In the genomic region with DNA sequence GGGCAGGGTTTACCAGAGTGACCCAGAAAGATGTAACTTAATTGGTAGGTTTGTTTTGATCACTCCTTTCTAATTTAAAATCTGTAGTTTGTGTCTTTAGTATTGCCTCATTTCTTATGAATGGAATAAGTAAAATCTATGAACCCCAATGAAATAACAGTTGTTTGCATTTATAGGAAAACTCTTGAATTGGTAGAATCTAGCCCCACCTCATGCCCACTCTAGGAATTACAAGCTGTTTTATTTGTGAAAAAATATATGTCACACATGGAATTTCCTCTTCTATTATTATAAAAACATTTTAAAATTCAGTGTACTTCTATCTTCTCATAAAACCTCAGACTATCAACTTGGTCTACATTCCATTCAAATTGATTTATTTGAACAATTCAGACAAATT, we compare ENCODE assay signal across 10 mouse cellular contexts. TPM values are rescaled to one million over a fixed set of nuclear protein-coding genes. Genes with fewer than 3 reads are reported as not detected.
DNase-seq lines count a peak whose midpoint lies in the region; ATAC-seq and TF ChIP-seq lines count a peak whose summit lies in the region.
"Had no signal": no experiment of that assay in that cellular context is flagged by ENCODE, and none has a peak within 500 bp of the region (broad histone marks: within the 10 kb centered on the region; RNA-seq: fewer than 3 reads in every experiment).

No protein-coding gene starts in this region.

- H3K4me3 ChIP-seq in cerebellum, adult 2 months (replicated peaks; ENCODE audit: insufficient read depth, low read depth, low read length) = no peak overlapping the region
- H3K4me3 ChIP-seq in kidney, embryonic 14.5 days (ENCODE audit: low read length) = no peak overlapping the region
- H3K4me3 ChIP-seq in MEL (ENCODE audit: control insufficient read depth in 1 of 2, insufficient read depth in 1 of 2, low read depth in 2 of 2, low read length in 2 of 2) = no peak overlapping the region
- H3K4me3 ChIP-seq: embryonic facial prominence, embryonic 12.5 days; neural tube, embryonic 12.5 days had no signal

- H3K9me3 ChIP-seq in kidney, embryonic 14.5 days (ENCODE audit: control insufficient read depth, low read length) = no peaks in the 10 kb centered on the region
- H3K9me3 ChIP-seq in MEL (replicated peaks; ENCODE audit: insufficient read depth, low read length) = no peaks in the 10 kb centered on the region
- H3K9me3 ChIP-seq: embryonic facial prominence, embryonic 12.5 days; neural tube, embryonic 12.5 days had no signal

- H3K4me1 ChIP-seq in cerebellum, adult 2 months (ENCODE audit: control insufficient read depth, insufficient read depth, low read length) = no peaks in the 10 kb centered on the region
- no peaks in the 10 kb centered on the region for H3K4me1 ChIP-seq in kidney, embryonic 14.5 days (ENCODE audit: control insufficient read depth, insufficient read depth, low read length)
- no peaks in the 10 kb centered on the region for H3K4me1 ChIP-seq in MEL (ENCODE audit: control insufficient read depth in 1 of 2, insufficient read depth in 2 of 2, low read length in 2 of 2)
- H3K4me1 ChIP-seq: embryonic facial prominence, embryonic 12.5 days; neural tube, embryonic 12.5 days had no signal

- H3K36me3 ChIP-seq in kidney, embryonic 14.5 days (ENCODE audit: control insufficient read depth, insufficient read depth, low read length) = no peaks in the 10 kb centered on the region; the same call in 1 of the 2 replicates
- H3K36me3 ChIP-seq in MEL (ENCODE audit: control insufficient read depth in 1 of 2, insufficient read depth in 2 of 2, low read length in 2 of 2) = no peaks in the 10 kb centered on the region
- H3K36me3 ChIP-seq: embryonic facial prominence, embryonic 12.5 days; neural tube, embryonic 12.5 days had no signal

- TF ChIP-seq RAD21 in MEL (IDR thresholded peaks at IDR 0.05; ENCODE audit: low read depth, low read length) = peak; percentile 88

- H3K79me2 ChIP-seq in MEL (ENCODE audit: control insufficient read depth, insufficient read depth, low read length, poor library complexity) = no peaks in the 10 kb centered on the region

- ATAC-seq in kidney, embryonic 14.5 days (ENCODE audit: low FRiP score, low TSS enrichment) = no peak

- H3K27ac ChIP-seq in cerebellum, adult 2 months (ENCODE audit: insufficient read depth, low read length) = no peak overlapping the region
- H3K27ac ChIP-seq in kidney, embryonic 14.5 days (ENCODE audit: low read depth, low read length) = no peak overlapping the region
- H3K27ac ChIP-seq in MEL (ENCODE audit: control insufficient read depth, low read depth, low read length) = no peak overlapping the region
- H3K27ac ChIP-seq: embryonic facial prominence, embryonic 12.5 days; neural tube, embryonic 12.5 days had no signal

- no peak overlapping the region for H3K4me2 ChIP-seq in kidney, embryonic 14.5 days (replicated peaks; ENCODE audit: low read depth, low read length)
- H3K4me2 ChIP-seq: embryonic facial prominence, embryonic 12.5 days; neural tube, embryonic 12.5 days had no signal

- TF ChIP-seq CTCF in cerebellum, adult 2 months (IDR thresholded peaks at IDR 0.05; ENCODE audit: borderline replicate concordance, insufficient read depth, low read depth, low read length) = peak; percentile 46; the same call in 1 of the 2 replicates
- TF ChIP-seq CTCF in MEL (IDR thresholded peaks at IDR 0.05 in 2 of 3, conservative IDR thresholded peaks at IDR 0.05 in 1 of 3; ENCODE audit: control insufficient read depth in 1 of 3, insufficient read depth in 1 of 3, low read depth in 2 of 3, low read length in 3 of 3, poor library complexity in 1 of 3, severe bottlenecking in 1 of 3) = peak in 2 of 3 experiments; percentile 15 to 74; a peak in 4 of 6 replicates

- H3K27me3 ChIP-seq in cerebellum, adult 2 months (ENCODE audit: control insufficient read depth, insufficient read depth, low read length) = no peaks in the 10 kb centered on the region
- H3K27me3 ChIP-seq in kidney, embryonic 14.5 days (ENCODE audit: control insufficient read depth, insufficient read depth, low read length) = no peaks in the 10 kb centered on the region
- H3K27me3 ChIP-seq in MEL (ENCODE audit: control insufficient read depth in 1 of 2, insufficient read depth in 2 of 2, low read length in 2 of 2) = no peaks in the 10 kb centered on the region
- H3K27me3 ChIP-seq: embryonic facial prominence, embryonic 12.5 days; neural tube, embryonic 12.5 days had no signal

- no peak overlapping the region for H3K9ac ChIP-seq in kidney, embryonic 14.5 days (ENCODE audit: low read depth, low read length)
- H3K9ac ChIP-seq in MEL (ENCODE audit: control insufficient read depth, low read depth, low read length, poor library complexity, severe bottlenecking) = no peak overlapping the region
- H3K9ac ChIP-seq: embryonic facial prominence, embryonic 12.5 days; neural tube, embryonic 12.5 days had no signal

- TF ChIP-seq EP300 in MEL (IDR thresholded peaks at IDR 0.05; ENCODE audit: low read depth in 1 of 2, low read length in 2 of 2) = no peak

- DNase-seq in cerebellum, adult 2 months = no peak
- DNase-seq in cerebellum, adult 11 months = no peak
- peak; percentile 4 to 31 for DNase-seq in kidney, postnatal 36 days
- DNase-seq in MEL (ENCODE audit: low read depth, low spot score) = peak; percentile 59
- DNase-seq in layer of hippocampus, adult 9-10 months (ENCODE audit: low spot score) = peak; percentile 50
- DNase-seq in ovary, postnatal 36 days (ENCODE audit: low spot score) = no peak
- no peak for DNase-seq in ovary, postnatal 14 days (ENCODE audit: low spot score)

- TF ChIP-seq POLR2A in cerebellum, adult 2 months (IDR thresholded peaks at IDR 0.05; ENCODE audit: borderline replicate concordance, insufficient read depth, low read length) = no peak
- no peak for TF ChIP-seq POLR2A in MEL (IDR thresholded peaks at IDR 0.05; ENCODE audit: control insufficient read depth in 1 of 2, insufficient read depth in 1 of 2, low read depth in 1 of 2, low read length in 2 of 2, poor library complexity in 1 of 2)

TF ChIP-seq in MEL, 35 proteins besides CTCF, POLR2A, EP300 and RAD21:
- peak; percentile 72 for TF ChIP-seq ZC3H11A (IDR thresholded peaks at IDR 0.05; ENCODE audit: low read depth, low read length)
- TF ChIP-seq SIN3A (IDR thresholded peaks at IDR 0.05; ENCODE audit: low read length) = no peak
- peak; percentile 74 for TF ChIP-seq SMC3 (IDR thresholded peaks at IDR 0.05; ENCODE audit: low read depth, low read length)
- TF ChIP-seq MYC (IDR thresholded peaks at IDR 0.05; ENCODE audit: low read depth, low read length) = no peak
TF ChIP-seq in MEL: peak in this region for 2.

RNA-seq across cellular contexts. Expression of gene Pgm1, which starts 47.3 kb away (rescaled TPM):
- polyA plus RNA-seq in cerebellum, adult 2 months (2012; rRNA removed) = 104 and 107 TPM in 2 replicates
- 37.0 and 58.3 TPM in 2 replicates for polyA plus RNA-seq in kidney, embryonic 14.5 days (2014; fragmentation: Nextera tagmentation; extraction: Ambion mirVana)
- 6.7 and 13.6 TPM in 2 replicates for total RNA-seq in MEL (2012; rRNA removed)
- polyA plus RNA-seq in MEL (2012; ENCODE audit: insufficient read depth in 1 of 2, insufficient read length in 2 of 2, low read depth in 1 of 2, low replicate concordance in 2 of 2, missing spikeins in 1 of 2) = 10 to 100 TPM in 1 of 2 experiments, not detected in 1; 28.6 TPM

RNA-seq across cellular contexts. Expression of gene Itgb3bp, which starts 47.7 kb away (rescaled TPM):
- polyA plus RNA-seq in cerebellum, adult 2 months (2012; rRNA removed) = 3.6 and 4.1 TPM in 2 replicates
- 39.6 and 63.4 TPM in 2 replicates for polyA plus RNA-seq in kidney, embryonic 14.5 days (2014; fragmentation: Nextera tagmentation; extraction: Ambion mirVana)
- 5.5 TPM in 2 replicates for total RNA-seq in MEL (2012; rRNA removed)
- 1 to 10 TPM in 1 of 2 experiments, not detected in 1; 6.5 TPM for polyA plus RNA-seq in MEL (2012; ENCODE audit: insufficient read depth in 1 of 2, insufficient read length in 2 of 2, low read depth in 1 of 2, low replicate concordance in 2 of 2, missing spikeins in 1 of 2)

RNA-seq across cellular contexts. Expression of gene Efcab7, which starts 52.9 kb away (rescaled TPM):
- 3.5 and 3.8 TPM in 2 replicates for polyA plus RNA-seq in cerebellum, adult 2 months (2012; rRNA removed)
- polyA plus RNA-seq in kidney, embryonic 14.5 days (2014; fragmentation: Nextera tagmentation; extraction: Ambion mirVana) = 23.7 and 28.6 TPM in 2 replicates
- 9.9 and 11.0 TPM in 2 replicates for total RNA-seq in MEL (2012; rRNA removed)
- 1 to 10 TPM in 1 of 2 experiments, not detected in 1; 7.4 TPM for polyA plus RNA-seq in MEL (2012; ENCODE audit: insufficient read depth in 1 of 2, insufficient read length in 2 of 2, low read depth in 1 of 2, low replicate concordance in 2 of 2, missing spikeins in 1 of 2)

Comparison
In these comparisons a context has a peak if more than half of its experiments do, and no peak if none do; other contexts are left out.
1. DNase-seq: peak in kidney, postnatal 36 days (2 of 2), MEL (single experiment) and layer of hippocampus, adult 9-10 months (single experiment); none in cerebellum, adult 2 months (0 of 2), cerebellum, adult 11 months (single experiment), ovary, postnatal 36 days (single experiment) and ovary, postnatal 14 days (single experiment).